In the genomic region with DNA sequence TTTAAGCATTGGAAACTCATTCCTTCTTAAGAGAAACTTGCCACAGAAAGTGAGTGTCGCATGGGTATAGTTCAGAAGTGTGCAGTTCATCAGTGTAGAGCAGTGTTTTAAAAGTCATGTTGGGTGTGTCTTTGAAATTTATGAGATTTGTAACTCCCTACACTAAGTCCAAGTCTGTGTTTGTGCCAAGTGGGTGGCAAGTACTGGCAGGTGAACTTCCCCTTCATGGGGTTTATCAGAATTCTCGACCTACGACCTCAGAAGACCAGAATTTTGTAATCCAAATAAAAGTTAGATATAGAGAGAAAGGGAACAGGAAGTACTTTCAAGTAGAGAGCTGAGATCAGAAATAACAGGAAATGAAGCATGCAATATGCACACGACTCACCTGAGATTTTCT, we compare ENCODE assay signal across 22 mouse cellular contexts.
A peak's percentile ranks its signal among the peaks of the same experiment; 100 is the strongest.
DNase-seq lines count a peak whose midpoint lies in the region; ATAC-seq and TF ChIP-seq lines count a peak whose summit lies in the region.
"Had no signal": no experiment of that assay in that cellular context is flagged by ENCODE, and none has a peak within 500 bp of the region (broad histone marks: within the 10 kb centered on the region; RNA-seq: fewer than 3 reads in every experiment).

No protein-coding gene starts in this region.

- H3K9me3 ChIP-seq in CH12.LX (replicated peaks; ENCODE audit: low read length): no peaks in the 10 kb centered on the region
- H3K9me3 ChIP-seq in stomach, postnatal 0 days (ENCODE audit: control insufficient read depth, low read length): no peaks in the 10 kb centered on the region
- H3K9me3 ChIP-seq: embryonic facial prominence, embryonic 12.5 days; forebrain, embryonic 15.5 days; heart, embryonic 15.5 days; hindbrain, embryonic 10.5 days had no signal

- TF ChIP-seq RAD21 in CH12.LX (IDR thresholded peaks at IDR 0.05; ENCODE audit: low read depth, low read length): no peak

- no peak overlapping the region for H3K27ac ChIP-seq in CH12.LX (ENCODE audit: insufficient read depth, low read depth)
- H3K27ac ChIP-seq in stomach, postnatal 0 days (replicated peaks): no peak overlapping the region
- H3K27ac ChIP-seq: embryonic facial prominence, embryonic 12.5 days; forebrain, embryonic 15.5 days; heart, adult 2 months; heart, embryonic 15.5 days; hindbrain, embryonic 10.5 days; hindbrain, embryonic 14.5 days had no signal

- peaks cover 2% of the 10 kb centered on the region for H3K4me1 ChIP-seq in lung, adult 2 months (ENCODE audit: control insufficient read depth, insufficient read depth, low read length)
- no peaks in the 10 kb centered on the region for H3K4me1 ChIP-seq in CH12.LX (ENCODE audit: control insufficient read depth in 1 of 2, insufficient read depth in 2 of 2)
- no peaks in the 10 kb centered on the region for H3K4me1 ChIP-seq in stomach, postnatal 0 days (replicated peaks; ENCODE audit: control insufficient read depth, insufficient read depth)
- H3K4me1 ChIP-seq: embryonic facial prominence, embryonic 12.5 days; forebrain, embryonic 15.5 days; heart, embryonic 15.5 days had no signal

- no peak for TF ChIP-seq POLR2A in lung, adult 2 months (IDR thresholded peaks at IDR 0.05; ENCODE audit: borderline replicate concordance, extremely low read depth, low read depth, low read length)
- no peak for TF ChIP-seq POLR2A in CH12.LX (IDR thresholded peaks at IDR 0.05; ENCODE audit: low read depth, low read length)

- no peaks in the 10 kb centered on the region for H3K27me3 ChIP-seq in CH12.LX (replicated peaks)
- no peaks in the 10 kb centered on the region for H3K27me3 ChIP-seq in stomach, postnatal 0 days (ENCODE audit: control insufficient read depth, insufficient read depth, low read length)
- H3K27me3 ChIP-seq: embryonic facial prominence, embryonic 12.5 days; forebrain, embryonic 15.5 days; heart, embryonic 15.5 days had no signal

- intact Hi-C loops in heart, postnatal 36 days (cut with DNase I): no loop called here

- TF ChIP-seq CTCF in lung, adult 2 months (IDR thresholded peaks at IDR 0.05; ENCODE audit: insufficient read depth, low read length): no peak
- no peak for TF ChIP-seq CTCF in CH12.LX (conservative IDR thresholded peaks at IDR 0.05 in 1 of 2, IDR thresholded peaks at IDR 0.05 in 1 of 2; ENCODE audit: low read depth in 2 of 2, low read length in 2 of 2)
- TF ChIP-seq CTCF in stomach, postnatal 0 days (IDR thresholded peaks at IDR 0.05; ENCODE audit: low read depth): no peak

- no peaks in the 10 kb centered on the region for H3K36me3 ChIP-seq in CH12.LX (replicated peaks in 1 of 2; ENCODE audit: control insufficient read depth in 1 of 2, insufficient read depth in 1 of 2, low read length in 1 of 2)
- H3K36me3 ChIP-seq in stomach, postnatal 0 days (ENCODE audit: control insufficient read depth, insufficient read depth, low read length): no peaks in the 10 kb centered on the region
- H3K36me3 ChIP-seq: embryonic facial prominence, embryonic 12.5 days; forebrain, embryonic 15.5 days; heart, embryonic 15.5 days; hindbrain, embryonic 10.5 days had no signal

- no peak for TF ChIP-seq EP300 in CH12.LX (IDR thresholded peaks at IDR 0.05; ENCODE audit: low read length)
- TF ChIP-seq EP300 in stomach, postnatal 0 days (optimal IDR thresholded peaks at IDR 0.05): no peak

- no peak overlapping the region for H3K9ac ChIP-seq in CH12.LX (ENCODE audit: insufficient read depth, low read depth)
- H3K9ac ChIP-seq in stomach, postnatal 0 days (ENCODE audit: low read length): no peak overlapping the region
- H3K9ac ChIP-seq: embryonic facial prominence, embryonic 12.5 days; forebrain, embryonic 15.5 days; heart, embryonic 15.5 days; hindbrain, embryonic 14.5 days had no signal

- no peak overlapping the region for H3K4me3 ChIP-seq in lung, adult 2 months (replicated peaks; ENCODE audit: extremely low read depth, low read depth, low read length)
- H3K4me3 ChIP-seq in CH12.LX (replicated peaks in 1 of 3; ENCODE audit: low read depth in 2 of 3, low read length in 2 of 3, poor library complexity in 1 of 3): no peak overlapping the region
- no peak overlapping the region for H3K4me3 ChIP-seq in stomach, postnatal 0 days (ENCODE audit: low read depth, low read length)
- H3K4me3 ChIP-seq: embryonic facial prominence, embryonic 12.5 days; forebrain, embryonic 15.5 days; heart, adult 2 months; heart, embryonic 15.5 days; hindbrain, embryonic 10.5 days had no signal

- dilution Hi-C loops in CH12.LX (cut with MboI; ENCODE audit: extremely low pct_ligation_motif_present, extremely low pct_unique_long_range_greater_than_20kb, low sequenced_read_pairs): no loop called here

- peak; percentile 66 for ATAC-seq in stomach, postnatal 0 days (ENCODE audit: low FRiP score, low TSS enrichment)
- ATAC-seq: activated CD4-positive, CD25-positive, alpha-beta regulatory T cell, adult 4 months; forebrain, embryonic 15.5 days; Patski had no signal

- WGBS in lung, adult 2 months: 49% methylated on average over 4 of the region's 4 CpGs
- WGBS in stomach, postnatal 0 days: 53% methylated on average over 4 of the region's 4 CpGs

- no peaks in the 10 kb centered on the region for H3K79me2 ChIP-seq in CH12.LX (replicated peaks; ENCODE audit: control insufficient read depth, extremely low read depth, insufficient read depth, poor library complexity, severe bottlenecking)

- in situ Hi-C loops in CH12.LX (cut with MboI; ENCODE audit: low pct_ligation_motif_present, low pct_unique_long_range_greater_than_20kb, low sequenced_read_pairs): no loop called here

- peak; percentile 73 for DNase-seq in heart, adult 11 months
- DNase-seq in heart, postnatal 36 days: no peak
- DNase-seq in lung, postnatal 25 days (ENCODE audit: low spot score): peak; percentile 27
- DNase-seq in lung, adult 2 months: no peak
- DNase-seq in CH12.LX (ENCODE audit: extremely low read depth): no peak
- DNase-seq in stomach, postnatal 0 days (ENCODE audit: low spot score): no peak
- no peak for DNase-seq in frontal cortex, postnatal 25 days (ENCODE audit: low spot score in 2 of 2)
- DNase-seq: adrenal gland, adult 2 months; cerebellum, adult 11 months; cerebellum, adult 8-10 months; cerebellum, postnatal 14 days; gastrocnemius, postnatal 10 days; heart, adult 2 months; heart, postnatal 14 days had no signal

- H3K4me2 ChIP-seq in CH12.LX (ENCODE audit: insufficient read depth, low read depth, poor library complexity, severe bottlenecking): no peak overlapping the region
- no peak overlapping the region for H3K4me2 ChIP-seq in stomach, postnatal 0 days (replicated peaks; ENCODE audit: low read depth)
- H3K4me2 ChIP-seq: embryonic facial prominence, embryonic 12.5 days; forebrain, embryonic 15.5 days; heart, embryonic 11.5 days; heart, embryonic 15.5 days; hindbrain, embryonic 14.5 days had no signal

TF ChIP-seq in CH12.LX, 34 proteins besides CTCF, POLR2A, EP300 and RAD21:
- no peak for TF ChIP-seq CHD2 (IDR thresholded peaks at IDR 0.05; ENCODE audit: low read length)
- no peak for TF ChIP-seq USF1 (IDR thresholded peaks at IDR 0.05; ENCODE audit: low read depth, low read length)
- no peak for TF ChIP-seq NRF1 (IDR thresholded peaks at IDR 0.05; ENCODE audit: low read depth, low read length)
- TF ChIP-seq PAX5 (IDR thresholded peaks at IDR 0.05; ENCODE audit: low read length): no peak
- no peak for TF ChIP-seq USF2 (conservative IDR thresholded peaks at IDR 0.05; ENCODE audit: low read depth, low read length)
- TF ChIP-seq BHLHE40 (IDR thresholded peaks at IDR 0.05; ENCODE audit: low read depth, low read length): 0 out of 2 replicates have a peak, but pooled peaks have one; percentile 6

Comparison
In these comparisons a context has a peak if more than half of its experiments do, and no peak if none do; other contexts are left out.
1. DNase-seq: peak in heart, adult 11 months (single experiment) and lung, postnatal 25 days (single experiment); none in heart, postnatal 36 days (0 of 2), lung, adult 2 months (single experiment), CH12.LX (single experiment), stomach, postnatal 0 days (single experiment) and frontal cortex, postnatal 25 days (0 of 2).